Mouse (Mus musculus): ENCODE measurements at regions not wholly inside any gene's neighbourhood (a gene's known extent, or its start where the extent isn't known, plus 50 kb on each side); places are given as distances from the start of the nearest gene placed in this dataset.

DNA sequence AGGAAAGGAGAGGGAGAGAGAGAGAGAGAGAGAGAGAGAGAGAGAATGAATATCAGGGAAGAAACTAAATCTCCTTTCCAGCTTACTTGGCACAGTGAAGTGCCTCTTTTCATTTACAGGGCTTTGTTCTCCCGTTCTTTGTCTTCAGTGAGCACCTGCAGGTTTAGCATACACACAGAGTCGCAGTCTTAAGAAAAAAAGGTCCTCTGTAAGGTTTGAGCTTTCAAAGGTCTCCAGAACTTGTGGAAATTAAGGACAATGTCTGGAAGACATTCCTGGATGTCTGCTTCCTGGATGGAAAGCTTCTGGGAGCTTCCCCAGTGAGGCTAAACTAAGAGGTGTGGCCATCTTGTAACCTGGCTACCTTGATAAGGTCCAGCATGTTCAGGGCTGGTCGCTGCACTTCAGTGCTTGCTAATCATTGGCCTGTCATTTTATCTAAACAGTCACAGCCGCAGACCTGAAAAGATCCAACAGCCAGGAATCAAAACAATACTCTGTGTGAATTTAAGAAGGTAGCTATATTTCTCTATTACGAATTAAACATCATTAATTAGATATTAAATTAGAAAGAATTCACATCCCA is 113.1 kb upstream of the Ralgapa2 start:
- DNase-seq, result no peak

DNA sequence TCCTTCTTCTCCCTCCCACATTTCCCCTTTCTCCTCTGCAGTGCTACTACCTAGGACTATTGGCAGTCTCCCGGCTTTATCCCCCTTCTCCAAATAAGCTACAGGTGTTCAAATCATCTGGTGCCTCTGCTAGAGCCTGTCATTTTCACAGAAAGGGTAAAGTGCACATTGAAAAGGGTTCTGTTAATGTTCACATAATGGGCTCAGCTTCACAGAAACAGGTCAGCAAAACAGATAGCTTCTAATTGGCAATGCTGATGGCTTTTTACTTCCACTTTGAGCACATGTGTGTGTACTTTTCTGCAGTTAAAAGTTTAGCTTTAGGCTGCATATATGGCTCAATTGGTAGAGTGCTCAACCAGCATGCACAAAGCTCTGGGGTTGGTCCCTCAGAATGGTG is 114.4 kb upstream of the Ralgapa2 start:
- DNase-seq, result no peak

DNA sequence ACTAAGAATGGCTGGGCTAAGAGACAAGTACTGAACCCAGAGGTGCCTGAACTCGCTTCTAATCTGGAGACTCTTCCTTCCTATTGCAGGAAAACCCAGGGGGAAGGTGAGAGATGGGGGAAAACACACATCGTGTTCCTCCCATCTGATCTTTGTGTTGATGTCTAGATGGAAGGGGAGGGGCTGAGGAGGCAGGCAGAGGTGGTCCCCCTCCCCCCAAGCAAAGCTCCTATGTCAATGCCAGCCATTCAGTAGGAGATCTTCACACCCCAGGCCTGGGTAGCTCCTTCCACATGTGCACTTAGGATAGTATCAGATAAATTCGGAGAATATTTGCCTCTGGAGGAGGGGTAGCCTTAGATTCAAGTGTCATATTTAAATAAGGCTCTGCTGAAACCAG is 118.0 kb upstream of the Ralgapa2 start:
- DNase-seq, result no peak

DNA sequence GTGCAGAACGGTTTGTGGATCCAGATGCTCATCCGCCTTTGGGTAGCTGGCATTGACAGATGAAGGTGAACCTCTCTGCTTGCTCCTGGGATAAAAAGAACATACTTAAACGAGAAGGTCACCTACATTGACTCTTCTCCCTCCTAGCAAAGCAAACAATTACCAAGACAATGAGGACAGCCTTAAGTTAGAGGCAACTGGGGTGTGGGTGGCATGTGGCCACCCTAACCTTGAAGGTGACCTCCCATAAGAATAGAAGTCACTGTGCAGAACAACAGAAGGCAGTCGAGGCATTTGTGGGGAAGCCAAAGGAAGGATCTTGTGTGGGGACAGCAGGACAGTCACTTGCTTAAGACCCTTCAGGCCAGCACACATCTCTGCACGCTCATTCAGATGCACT is 119.0 kb upstream of the Ralgapa2 start:
- no peak for DNase-seq

DNA sequence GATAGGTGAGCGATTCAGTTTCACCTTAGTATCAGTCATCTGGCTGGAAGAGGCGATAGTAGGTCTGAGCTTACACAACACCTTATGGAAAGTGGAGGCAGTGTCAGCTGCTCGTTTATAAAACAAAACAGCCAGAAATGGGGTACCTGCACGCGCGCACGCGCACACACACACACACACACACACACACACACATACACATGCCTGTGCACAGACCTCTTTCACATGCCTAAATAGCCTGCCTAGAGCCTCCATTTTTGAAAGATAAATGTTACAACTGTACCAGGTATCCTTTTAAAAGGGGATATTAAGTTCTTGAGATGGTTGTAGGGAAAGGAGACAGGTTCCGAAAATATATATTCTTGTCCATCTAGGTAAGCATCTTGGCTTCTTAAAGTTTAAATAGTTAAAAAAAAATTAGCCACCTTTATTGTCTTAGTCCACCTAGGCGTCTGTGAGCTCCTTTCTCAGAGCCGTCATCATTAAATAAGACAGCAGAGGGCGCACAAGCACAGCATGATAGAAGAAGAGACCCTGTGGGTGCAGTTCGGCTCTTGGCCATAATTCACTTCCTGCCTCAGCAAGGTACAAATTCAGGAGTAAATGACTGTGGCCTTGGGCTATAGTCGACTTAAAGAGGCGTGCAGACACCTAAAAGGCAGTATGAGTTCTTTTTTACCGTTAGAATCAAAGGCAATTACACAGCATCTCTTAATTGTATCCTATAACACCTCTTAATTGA is 121.4 kb upstream of the Ralgapa2 start:
- DNase-seq, result peak; percentile 52 to 56

DNA sequence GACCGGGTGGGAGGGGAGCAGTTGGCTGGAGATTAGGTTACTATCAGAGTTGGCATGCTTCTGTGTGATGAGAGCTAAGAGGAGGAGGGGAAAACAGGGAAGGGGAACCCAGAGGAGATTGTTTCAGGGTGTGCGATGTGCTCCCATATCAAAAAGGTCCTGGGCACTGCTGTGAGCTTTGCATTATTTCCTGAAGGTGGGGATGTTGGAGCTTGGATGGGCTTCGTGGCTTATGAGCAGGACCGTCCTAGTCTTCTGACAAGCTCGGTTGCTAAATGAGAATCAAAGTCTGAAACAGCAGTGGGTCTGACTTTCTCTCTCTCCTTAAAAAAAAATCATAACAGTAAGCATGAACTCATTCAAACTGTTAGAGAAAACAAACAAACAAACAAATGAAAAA is 125.4 kb upstream of the Ralgapa2 start:
- no peak for DNase-seq

DNA sequence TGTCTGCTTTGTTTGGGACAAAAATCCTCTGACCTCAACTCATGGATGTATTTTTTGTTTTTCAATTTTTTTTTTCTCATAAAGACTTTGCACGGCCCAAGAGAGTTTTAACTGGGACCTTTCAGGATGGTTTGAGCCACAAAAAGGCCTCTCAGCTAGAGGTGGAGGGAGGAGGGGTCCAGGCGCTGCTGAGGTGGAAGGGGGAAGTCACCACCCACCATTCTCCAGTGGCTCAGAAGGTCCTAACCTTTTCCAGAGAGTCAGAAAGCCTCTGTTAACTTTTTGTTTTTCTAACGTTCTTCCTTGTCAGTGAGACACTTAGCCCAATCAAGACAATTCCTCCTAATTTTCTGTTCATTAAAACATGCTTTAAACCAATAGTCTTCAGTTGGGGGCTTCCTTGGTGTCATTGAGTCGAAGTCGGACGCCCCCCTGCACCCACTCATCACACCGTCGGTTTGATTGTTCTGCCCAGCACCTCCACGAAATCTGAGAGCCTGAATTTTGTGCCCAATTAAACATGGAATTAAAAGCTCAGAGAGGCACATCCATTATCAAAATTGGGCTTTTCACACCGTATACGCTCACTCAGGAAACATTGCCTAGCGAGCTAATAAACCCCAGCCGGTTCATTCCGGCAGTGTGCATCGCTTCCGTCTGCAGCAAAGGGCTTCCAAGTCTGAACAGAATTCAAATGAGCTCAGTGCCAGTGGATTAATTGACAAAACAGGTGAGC is 134.3 kb upstream of the Ralgapa2 start:
- DNase-seq, result no peak

DNA sequence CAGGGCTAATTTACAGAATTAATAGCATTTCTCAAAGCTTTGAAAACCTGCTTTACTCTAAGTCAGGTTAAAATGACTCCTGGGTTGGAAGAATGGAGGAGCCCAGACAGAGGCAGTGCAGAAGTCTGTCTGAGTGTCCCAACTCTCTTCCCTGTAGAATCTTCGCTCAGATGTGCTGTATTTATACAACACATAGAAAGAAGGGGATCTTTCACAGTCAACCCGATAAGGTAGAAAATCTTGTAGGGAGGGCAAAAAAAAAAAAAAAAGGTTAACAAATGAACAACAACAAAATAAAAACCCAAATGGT is 134.8 kb upstream of the Ralgapa2 start:
- no peak for DNase-seq

DNA sequence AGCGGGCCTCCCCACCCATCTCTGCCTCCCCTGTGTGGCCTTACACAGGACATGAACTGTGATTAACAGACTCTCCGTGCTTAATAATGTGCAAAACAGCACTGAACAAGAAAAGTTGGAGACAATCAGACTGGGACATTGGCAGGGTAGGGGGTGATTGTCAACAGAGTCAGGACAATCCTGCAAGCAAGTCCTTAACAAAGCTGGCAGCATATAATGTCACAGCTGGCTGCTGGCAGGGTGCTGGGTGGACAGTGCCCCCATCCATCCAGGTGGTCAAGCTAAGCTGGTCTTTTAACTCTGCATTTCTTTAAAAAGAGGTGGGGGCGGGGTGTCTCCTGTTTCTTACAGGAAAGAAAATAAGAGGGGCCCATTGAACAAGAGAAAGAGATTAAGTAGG is 149.2 kb upstream of the Ralgapa2 start:
- DNase-seq, result no peak

DNA sequence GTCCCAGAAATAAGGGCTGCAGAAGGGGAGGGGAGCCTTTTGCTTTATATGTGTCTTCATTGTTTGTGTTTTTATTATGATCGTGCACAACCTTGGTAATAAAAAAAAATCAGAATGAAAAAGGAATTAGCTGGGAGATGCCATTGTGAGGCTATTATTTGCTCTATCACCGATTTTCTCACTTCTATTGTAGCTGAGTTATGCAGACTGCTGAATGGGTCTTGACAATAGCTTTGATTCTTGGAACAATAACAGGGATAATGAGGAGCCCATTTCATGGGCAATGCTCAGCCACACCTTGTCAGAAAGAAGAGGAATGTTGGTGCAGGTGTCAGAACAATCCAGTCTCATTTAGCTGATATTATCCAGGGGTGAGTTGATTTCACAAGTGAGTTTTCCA is 160.6 kb upstream of the Ralgapa2 start:
- DNase-seq, result no peak

DNA sequence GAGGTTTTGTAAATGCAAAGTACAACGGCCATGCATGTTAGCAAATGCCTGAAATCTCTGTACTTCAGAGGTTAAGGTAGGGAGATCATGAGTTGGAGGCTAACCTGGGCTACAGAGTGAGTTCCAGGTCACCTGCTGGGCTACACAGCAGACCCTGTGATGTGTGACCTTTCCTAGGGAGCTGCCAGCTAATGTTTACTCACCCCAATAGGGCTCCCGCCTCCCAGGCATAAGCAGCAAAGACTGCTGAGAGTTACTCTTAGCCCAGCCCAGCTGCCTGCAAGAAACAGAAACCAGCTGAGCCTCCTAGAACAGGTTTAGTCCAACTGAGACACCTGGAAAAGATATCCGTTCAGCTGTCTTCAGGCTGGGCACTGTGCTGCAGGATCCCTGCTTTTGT is 169.8 kb upstream of the Ralgapa2 start:
- no peak for DNase-seq

DNA sequence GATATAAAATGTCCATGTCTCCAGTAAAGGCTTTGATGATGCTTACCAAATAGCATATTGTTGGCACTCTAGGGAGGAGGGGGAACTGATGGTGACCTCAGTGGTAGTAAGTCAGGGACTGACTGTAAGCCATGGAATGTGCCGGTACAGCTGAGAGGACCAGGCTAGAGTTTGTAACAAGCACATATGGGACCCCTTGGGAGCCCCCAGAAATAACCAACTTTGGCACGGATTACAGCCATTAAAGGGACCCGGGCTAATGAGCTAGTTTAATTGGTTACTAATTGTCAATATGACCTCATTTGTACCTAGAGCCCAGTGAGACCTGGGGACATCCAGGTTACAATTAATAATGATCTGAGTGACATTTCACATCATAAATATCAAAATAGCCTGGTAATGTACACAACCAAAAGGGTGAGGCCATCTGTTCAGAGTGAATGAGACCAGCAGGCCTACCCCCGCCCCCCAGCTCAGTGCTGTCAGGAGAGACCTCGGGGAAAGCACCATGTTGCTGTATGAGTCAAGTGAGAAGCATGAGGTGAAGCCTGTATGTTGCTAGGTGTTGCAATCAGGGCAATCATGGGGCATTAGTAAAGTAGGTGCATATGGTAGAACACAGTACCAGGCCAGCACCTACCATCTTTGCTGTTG is 169.7 kb upstream of the Kiz start:
- DNase-seq, result no peak

DNA sequence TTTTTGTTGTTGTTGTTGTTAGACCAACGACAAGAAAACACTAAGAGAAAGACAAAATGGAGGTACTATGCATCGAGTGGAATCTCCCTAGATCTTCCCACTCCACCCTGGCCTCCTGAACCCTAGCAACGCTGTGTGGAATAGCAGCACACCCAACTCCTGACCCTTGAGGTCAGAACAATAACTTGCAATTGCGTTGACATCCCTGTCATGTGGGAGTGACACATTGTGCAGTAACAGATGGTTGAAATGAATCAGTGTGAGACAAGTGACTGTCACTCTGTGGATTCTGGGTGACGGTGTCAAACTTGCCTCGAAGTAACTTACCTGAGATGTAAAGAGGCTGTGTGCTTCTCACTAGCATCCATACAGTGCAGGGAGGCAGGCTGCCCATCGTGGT is 167.1 kb upstream of the Kiz start:
- no peak for DNase-seq

DNA sequence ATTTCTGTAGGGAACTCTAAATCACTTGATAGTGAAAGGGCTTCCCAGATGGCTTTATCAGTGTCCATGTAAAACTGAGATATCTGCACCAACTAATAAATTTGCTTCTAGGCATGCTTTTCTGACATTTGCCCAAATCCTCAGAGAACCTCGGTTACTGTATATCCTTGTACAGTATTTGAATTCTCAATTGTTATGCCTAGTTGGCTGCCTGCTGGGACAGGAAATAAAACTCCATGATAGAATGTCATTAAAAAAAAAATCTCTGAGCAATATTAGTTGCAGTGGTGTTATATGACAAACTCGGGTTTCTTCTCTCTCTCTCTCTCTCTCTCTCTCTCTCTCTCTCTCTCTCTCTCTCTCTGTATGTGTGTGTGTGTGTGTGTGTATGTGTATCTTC is 162.2 kb upstream of the Kiz start:
- DNase-seq, result no peak

DNA sequence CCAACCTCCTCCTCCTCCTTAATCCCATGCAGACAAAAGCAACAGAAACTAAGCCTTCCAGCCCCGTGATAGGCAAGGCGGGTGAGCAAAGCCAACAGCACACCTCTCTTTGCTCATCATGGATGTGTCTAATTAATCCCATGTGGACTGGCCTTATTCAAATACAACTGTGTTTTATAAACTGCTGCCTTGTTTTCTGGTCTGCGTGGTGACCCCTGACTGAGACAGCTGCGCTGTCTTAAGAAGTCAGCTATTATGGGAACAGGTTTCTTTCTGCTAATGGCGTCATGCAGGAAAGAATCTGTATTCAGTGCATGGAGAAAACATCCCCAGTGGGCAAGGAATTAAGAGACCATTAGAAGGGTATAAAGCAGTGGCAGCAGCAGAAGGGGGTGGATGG is 161.6 kb upstream of the Kiz start:
- DNase-seq, result no peak

DNA sequence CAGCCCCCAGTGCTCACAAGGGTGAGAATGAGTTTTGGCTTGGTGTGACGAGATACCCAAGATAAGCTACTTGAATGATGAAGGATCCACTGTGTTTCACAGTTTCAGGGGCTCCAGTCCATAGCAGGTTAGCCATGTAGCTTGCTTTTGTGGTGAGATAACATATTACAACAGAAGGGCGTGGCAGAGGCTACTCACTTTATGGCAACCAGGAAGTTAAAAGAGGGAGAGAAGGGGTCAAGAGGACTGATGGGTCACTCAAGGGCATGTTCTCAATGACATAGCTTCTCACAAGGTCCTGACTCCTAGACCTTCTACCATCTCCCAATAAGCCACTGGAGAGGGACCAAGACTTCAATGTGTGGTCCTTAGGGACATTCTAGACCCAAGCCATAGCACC is 159.4 kb upstream of the Kiz start:
- no peak for DNase-seq

DNA sequence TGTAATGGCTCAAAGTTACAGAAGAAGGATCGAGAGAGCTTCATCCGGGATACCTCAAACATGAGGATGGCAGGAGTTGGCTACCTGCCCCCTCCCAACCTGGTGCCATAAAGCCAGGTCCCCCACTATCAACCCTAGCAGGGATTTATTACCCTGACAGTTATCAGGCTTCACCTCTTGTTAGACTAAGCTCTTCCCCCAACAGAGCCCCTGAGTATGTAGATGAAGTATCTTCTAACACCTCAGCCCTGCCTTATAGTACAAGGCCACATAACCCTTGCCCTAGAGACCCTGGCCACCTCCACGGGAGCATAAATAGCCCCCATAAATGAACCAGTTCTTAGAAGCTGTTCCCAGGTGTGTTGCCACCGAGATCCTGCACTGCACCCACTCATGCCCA is 158.9 kb upstream of the Kiz start:
- no peak for DNase-seq

DNA sequence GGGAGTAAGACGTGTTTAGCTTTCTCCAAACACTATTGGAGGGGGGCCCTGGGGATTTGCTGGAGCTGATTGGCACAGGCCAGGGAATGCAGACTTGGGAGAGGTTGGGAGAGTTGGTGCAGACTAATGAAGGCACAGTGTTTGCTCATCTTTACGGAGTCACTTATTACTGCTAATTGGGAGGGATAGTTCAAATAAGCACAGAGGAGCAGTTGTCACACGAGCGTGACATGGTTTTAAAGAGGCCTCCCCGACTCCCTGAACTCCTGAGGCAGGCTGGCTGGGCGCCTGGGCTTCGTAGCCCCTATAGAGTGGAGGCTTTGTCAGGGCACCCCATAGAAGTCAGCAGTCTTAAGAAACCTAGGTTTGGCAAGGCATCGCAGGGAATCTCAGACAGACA is 145.0 kb upstream of the Kiz start:
- no peak for DNase-seq

DNA sequence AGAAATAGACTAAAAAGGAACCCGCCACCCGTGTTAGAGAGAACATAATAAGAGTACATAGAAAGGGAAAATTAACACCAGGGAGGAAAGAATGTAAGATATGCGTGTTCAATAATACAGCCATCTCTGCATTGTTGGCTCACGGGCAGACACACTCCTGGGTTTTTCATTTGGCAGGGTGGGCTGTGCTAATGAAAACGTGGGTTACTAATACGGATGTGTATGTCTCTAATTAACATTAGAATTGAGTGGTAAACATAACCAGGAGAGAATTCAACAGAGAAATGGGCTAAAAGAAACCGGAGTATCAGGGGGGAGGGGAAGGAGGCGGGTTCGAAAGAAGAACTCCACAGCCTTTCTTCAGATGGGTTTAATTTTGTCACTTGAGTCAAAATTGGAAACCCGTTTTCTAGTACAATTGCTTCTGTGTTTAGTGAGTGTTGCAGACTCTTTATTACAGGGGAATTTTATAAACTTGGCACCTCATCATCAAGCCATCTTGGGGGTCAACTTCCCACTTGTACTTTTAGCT is 134.4 kb upstream of the Kiz start:
- DNase-seq, result no peak

DNA sequence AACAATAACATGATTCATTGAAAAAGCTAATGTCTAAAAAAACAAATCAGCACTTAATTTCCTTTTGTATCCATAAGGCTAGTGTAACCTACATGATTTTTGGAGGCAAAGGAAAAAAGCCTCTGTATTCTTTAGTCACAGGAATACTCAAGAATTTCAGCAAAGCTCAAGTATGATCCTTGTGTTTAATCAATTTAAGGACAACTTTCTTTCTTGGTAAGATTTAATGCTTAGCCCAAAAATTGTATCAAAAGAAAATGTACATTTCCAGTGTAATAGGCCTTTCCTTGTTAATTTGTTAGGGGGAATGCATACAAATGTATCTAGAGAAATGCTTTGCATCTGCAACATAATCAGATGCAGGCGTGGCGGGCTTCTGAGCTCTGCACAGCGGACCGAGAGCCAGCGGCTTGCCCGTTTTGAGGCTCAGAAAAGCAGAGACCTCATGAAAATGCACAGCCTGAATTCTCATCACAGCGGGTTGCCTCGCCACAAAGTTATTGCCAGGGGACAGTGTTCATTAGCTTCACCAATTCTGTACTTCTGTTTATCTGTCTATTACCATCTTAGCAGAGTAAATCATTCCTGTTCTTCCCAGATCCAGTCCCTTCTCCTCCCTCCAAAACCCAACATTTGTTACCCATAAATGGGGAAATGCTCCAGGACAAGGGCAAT is 133.2 kb upstream of the Kiz start:
- DNase-seq, result no peak

DNA sequence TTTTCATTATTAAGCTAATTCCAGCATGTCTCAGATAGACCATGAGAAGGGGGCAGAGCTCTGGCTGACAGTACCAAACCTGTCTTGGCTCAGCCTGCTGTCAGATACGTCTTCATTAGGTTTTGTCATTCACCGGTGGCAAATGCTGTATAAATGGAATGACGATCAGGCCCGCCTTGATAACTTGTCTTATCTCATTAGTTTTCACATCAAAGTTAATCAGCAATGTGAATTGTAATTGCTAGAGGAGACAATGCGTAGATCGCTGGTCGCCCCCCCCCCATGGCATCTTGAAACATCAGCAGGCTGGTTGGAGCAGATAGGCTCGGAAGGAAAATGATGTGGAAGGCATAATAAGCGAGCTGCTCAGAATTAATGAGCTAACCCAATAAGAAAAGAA is 132.5 kb upstream of the Kiz start:
- no peak for DNase-seq

DNA sequence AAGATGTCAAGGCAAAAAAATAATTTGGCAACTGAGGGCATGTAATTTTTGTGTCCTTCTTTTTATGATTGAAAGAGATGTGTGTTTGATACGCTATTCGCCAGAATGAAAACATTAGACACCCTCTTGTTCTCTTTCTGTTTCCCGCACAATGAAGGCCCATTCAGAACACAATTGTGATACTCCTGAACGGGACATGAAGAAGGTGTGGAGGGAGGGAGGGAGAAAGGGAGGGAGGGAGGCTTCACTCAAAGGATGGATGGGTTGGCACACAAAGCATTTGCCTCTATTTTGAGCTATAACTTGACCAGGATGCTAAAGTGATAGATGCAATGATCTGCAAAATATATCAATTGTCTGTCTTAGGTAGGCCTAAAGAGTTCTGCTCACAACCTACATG is 132.0 kb upstream of the Kiz start:
- DNase-seq, result no peak

DNA sequence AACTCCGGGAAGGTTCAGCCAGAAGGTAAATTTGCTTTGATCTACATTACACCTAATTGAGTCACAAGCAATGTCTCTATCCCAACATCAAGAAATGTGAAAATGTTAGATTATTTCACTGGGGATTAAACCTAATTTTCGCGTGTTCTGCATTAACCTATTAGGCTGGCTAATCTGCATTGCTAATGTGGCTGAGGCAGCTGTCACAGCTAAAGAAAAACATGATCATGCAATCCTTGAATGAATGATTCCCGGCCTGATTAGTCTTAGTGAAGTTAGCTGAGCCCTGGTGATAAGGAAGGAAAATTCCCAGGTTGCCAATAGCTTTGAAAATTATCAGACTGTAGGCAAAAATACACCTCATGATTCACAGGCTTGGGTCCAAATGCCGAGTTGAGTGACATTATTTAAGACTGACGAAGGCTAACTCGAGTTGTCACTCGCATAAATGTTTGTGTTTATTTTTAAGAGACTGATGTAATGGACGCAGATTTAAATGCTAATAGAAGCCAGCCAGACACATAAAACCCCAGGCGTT is 131.5 kb upstream of the Kiz start:
- no peak for DNase-seq
